Mouse (Mus musculus) kidney, embryonic 16.5 days (tissue): ENCODE data around the gene Zfp82. TPM values are rescaled to one million over a fixed set of nuclear protein-coding genes. Genes with fewer than 3 reads are reported as not detected.

Experiments used
- microRNA-seq: library from miRNA; unstranded; fragments of <30 nt; microRNA quantifications from one replicate; pipeline ENCODE4, GENCODE M21; 2016
- polyA plus RNA-seq: library from polyadenylated mRNA; unstranded; fragments of >200 nt; fragmentation: Nextera tagmentation; extraction: Ambion mirVana; gene quantifications from 2 replicates; pipeline ENCODE4 v1.2.1, GENCODE M21; 2015

Gene Zfp82
- polyA plus RNA-seq, 1 experiment from 2014 or later, result 5.8 TPM

Small RNA genes within 50 kb of the gene (microRNA-seq; reads per million reads assigned to microRNA genes)
- not detected for gene Gm23368

Other genes with a start within 250 kb of the Zfp82 start
- gene Zfp940, start 219.2 kb downstream of the Zfp82 start, polyA plus RNA-seq, result 6.0 and 6.4 TPM in 2 replicates
- gene Zfp420, start 212.9 kb downstream of the Zfp82 start, polyA plus RNA-seq, result 8.0 and 9.3 TPM in 2 replicates
- gene Zfp27, start 166.3 kb downstream of the Zfp82 start, polyA plus RNA-seq, result 12.0 and 12.1 TPM in 2 replicates
- 5.3 and 5.7 TPM in 2 replicates for gene Zfp383, start 164.7 kb downstream of the Zfp82 start, polyA plus RNA-seq
- 11.4 and 14.2 TPM in 2 replicates for gene Zfp74, start 118.8 kb downstream of the Zfp82 start, polyA plus RNA-seq
- gene Zfp568, start 88.9 kb downstream of the Zfp82 start, polyA plus RNA-seq, result 15.8 and 16.5 TPM in 2 replicates
- 4.1 TPM in 2 replicates for gene Zfp14, start 21.5 kb downstream of the Zfp82 start, polyA plus RNA-seq
- 1.6 and 2.1 TPM in 2 replicates for gene Gm26920, start 17.5 kb upstream of the Zfp82 start, polyA plus RNA-seq
- 12.5 and 13.6 TPM in 2 replicates for gene Zfp566, start 17.6 kb upstream of the Zfp82 start, polyA plus RNA-seq
- 112 and 116 TPM in 2 replicates for gene Zfp260, start 21.9 kb upstream of the Zfp82 start, polyA plus RNA-seq
- gene Zfp382, start 49.0 kb upstream of the Zfp82 start, polyA plus RNA-seq, result 11.7 and 12.0 TPM in 2 replicates
- 12.6 and 15.6 TPM in 2 replicates for gene Zfp146, start 96.8 kb upstream of the Zfp82 start, polyA plus RNA-seq
- 11.7 and 13.8 TPM in 2 replicates for gene Cox7a1, start 111.2 kb upstream of the Zfp82 start, polyA plus RNA-seq
- gene Capns1, start 125.9 kb upstream of the Zfp82 start, polyA plus RNA-seq, result 105 and 111 TPM in 2 replicates
- gene Polr2i, start 159.0 kb upstream of the Zfp82 start, polyA plus RNA-seq, result 145 and 146 TPM in 2 replicates
- gene Tbcb, start 159.4 kb upstream of the Zfp82 start, polyA plus RNA-seq, result 180 and 206 TPM in 2 replicates
- not detected in 2 replicates for gene Ovol3, start 162.8 kb upstream of the Zfp82 start, polyA plus RNA-seq
- 0.27 and 0.57 TPM in 2 replicates for gene Thap8, start 207.2 kb upstream of the Zfp82 start, polyA plus RNA-seq
- 9.7 and 10.8 TPM in 2 replicates for gene Wdr62, start 207.5 kb upstream of the Zfp82 start, polyA plus RNA-seq
- gene Clip3, start 218.8 kb upstream of the Zfp82 start, polyA plus RNA-seq, result 27.2 and 45.3 TPM in 2 replicates
- 106 and 107 TPM in 2 replicates for gene Alkbh6, start 235.8 kb upstream of the Zfp82 start, polyA plus RNA-seq
- 129 and 136 TPM in 2 replicates for gene Syne4, start 241.9 kb upstream of the Zfp82 start, polyA plus RNA-seq
- 2.3 and 3.7 TPM in 2 replicates for gene E130208F15Rik, start 248.8 kb upstream of the Zfp82 start, polyA plus RNA-seq